Mouse (Mus musculus) hindbrain, embryonic 11.5 days (tissue): ENCODE data around the gene Myo3a. TPM values are rescaled to one million over a fixed set of nuclear protein-coding genes. Genes with fewer than 3 reads are reported as not detected.

ENCODE experiments used
- ATAC-seq: fragments of 200-750 bp; cut with Nextera tagmentation; 2 replicates; pipeline ENCODE4 v1.8.0; 2017; ENCODE audit warnings: mild to moderate bottlenecking, moderate TSS enrichment, moderate library complexity; ENCODE audit not compliant: low FRiP score
- DNase-seq: peaks from one replicate; pipeline ENCODE4 v3.0.0-alpha.2; 2015; ENCODE audit warnings: low spot score
- H3K27ac ChIP-seq: fragments of 300-500 bp; sonication (generic); 2 replicates; pipeline ENCODE4 v1.5.1; 2014; ENCODE audit warnings: mild to moderate bottlenecking, low read depth, low read length
- H3K27me3 ChIP-seq: fragments of 300-500 bp; sonication (generic); 2 replicates; pipeline ENCODE4 v1.6.1; 2014; ENCODE audit warnings: mild to moderate bottlenecking, low read length, moderate library complexity, mixed read lengths; ENCODE audit not compliant: control insufficient read depth, insufficient read depth
- H3K36me3 ChIP-seq: fragments of 300-500 bp; sonication (generic); 2 replicates; pipeline ENCODE4 v1.6.1; 2014; ENCODE audit warnings: mild to moderate bottlenecking, low read length, moderate library complexity, mixed read lengths; ENCODE audit not compliant: control insufficient read depth, insufficient read depth
- H3K4me1 ChIP-seq: fragments of 300-500 bp; sonication (generic); replicated peaks from 2 replicates; pipeline ENCODE4 v1.6.1; 2014; ENCODE audit warnings: low read length, mixed read lengths; ENCODE audit not compliant: control insufficient read depth, insufficient read depth
- H3K4me2 ChIP-seq: fragments of 300-500 bp; sonication (generic); replicated peaks from 2 replicates; pipeline ENCODE4 v1.6.1; 2014; ENCODE audit warnings: mild to moderate bottlenecking, low read depth, low read length
- H3K4me3 ChIP-seq: fragments of 300-500 bp; sonication (generic); 2 replicates; pipeline ENCODE4 v1.5.1; 2014; ENCODE audit warnings: low read depth, low read length
- H3K9ac ChIP-seq: fragments of 300-500 bp; sonication (generic); 2 replicates; pipeline ENCODE4 v1.6.1; 2014; ENCODE audit warnings: low read depth, low read length
- H3K9me3 ChIP-seq: fragments of 300-500 bp; sonication (generic); 2 replicates; pipeline ENCODE4 v1.6.1; 2016; ENCODE audit warnings: low read length; ENCODE audit not compliant: control insufficient read depth
- WGBS: fragments of 180-500 bp; shearing (Covaris S2); extraction: QIAGEN DNeasy Blood & Tissue Kit; methylation state at CpG from one replicate; pipeline ENCODE4 v1.1.7; 2014; 5-methylcytosine and 5-hydroxymethylcytosine counted together
- polyA plus RNA-seq: library from polyadenylated mRNA; unstranded; fragments of >200 nt; fragmentation: Nextera tagmentation; extraction: Ambion mirVana; gene quantifications from 2 replicates; pipeline ENCODE4 v1.2.1, GENCODE M21; 2014

Gene Myo3a
- not detected in 2 replicates for polyA plus RNA-seq

GRCm38 (mm10) chr2:22227308-22227707, at the start of gene Myo3a:
Gene Myo3a (plus strand): TSS chr2:22227503.
- ATAC-seq = 0 out of 2 replicates have a peak, but pooled peaks have one; percentile 57
- Histone ChIP-seq H3K9me3 (no peaks in the 10 kb centered on the region), H3K4me2 (peak within 1 kb of the TSS; percentile 42), H3K4me1 (no peaks in the 10 kb centered on the region), H3K27me3 (no peaks in the 10 kb centered on the region; the same call in 1 of the 2 replicates), H3K9ac (no peak within 1 kb of the TSS), H3K4me3 (no peak within 1 kb of the TSS), H3K36me3 (no peaks in the 10 kb centered on the region), H3K27ac (no peak within 1 kb of the TSS)
- peak; percentile 8 for DNase-seq
- 4% methylated on average over 21 of the region's 21 CpGs for WGBS

DNA sequence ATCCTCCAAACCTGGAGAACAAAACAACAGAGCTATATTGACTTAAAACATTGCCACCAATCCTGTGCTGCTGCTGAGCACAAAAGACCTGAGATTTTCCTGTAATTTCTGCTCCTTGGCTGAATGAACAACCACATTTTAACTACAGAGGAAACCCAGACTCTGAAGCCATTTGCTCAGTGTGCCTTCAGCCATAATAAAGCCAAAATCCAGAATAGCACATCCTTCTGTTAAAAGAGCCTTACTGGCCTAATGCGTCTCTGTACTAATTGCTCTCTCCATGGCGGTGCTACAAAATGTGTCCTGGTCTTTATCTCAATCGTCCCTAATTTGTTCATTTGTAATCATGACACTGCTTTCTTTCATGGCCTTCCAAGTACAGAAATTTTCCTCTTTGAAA, 23.2 kb downstream of the Myo3a start:
- H3K9ac ChIP-seq = no peak overlapping the region
- no peaks in the 10 kb centered on the region for H3K4me1 ChIP-seq
- H3K4me2 ChIP-seq = no peak overlapping the region
- 77% methylated on average over 3 of the region's 3 CpGs for WGBS
- no peak overlapping the region for H3K4me3 ChIP-seq
- H3K27ac ChIP-seq = no peak overlapping the region
- DNase-seq = no peak
- ATAC-seq = no peak
- no peaks in the 10 kb centered on the region for H3K36me3 ChIP-seq
- no peaks in the 10 kb centered on the region for H3K27me3 ChIP-seq
- no peaks in the 10 kb centered on the region for H3K9me3 ChIP-seq

- no peak overlapping the region for H3K4me3 ChIP-seq
- 90% methylated on average over 2 of the region's 2 CpGs for WGBS
- no peak overlapping the region for H3K27ac ChIP-seq
- H3K9ac ChIP-seq = no peak overlapping the region
- DNase-seq (no peak), ATAC-seq (no peak)
- no peaks in the 10 kb centered on the region for H3K4me1 ChIP-seq
- H3K27me3 ChIP-seq = no peaks in the 10 kb centered on the region
- H3K4me2 ChIP-seq = no peak overlapping the region
- H3K9me3 ChIP-seq = no peaks in the 10 kb centered on the region
- H3K36me3 ChIP-seq = no peaks in the 10 kb centered on the region
These were observed 23.7 kb downstream of the Myo3a start for GRCm38 (mm10) chr2:22251045-22251444.

DNA sequence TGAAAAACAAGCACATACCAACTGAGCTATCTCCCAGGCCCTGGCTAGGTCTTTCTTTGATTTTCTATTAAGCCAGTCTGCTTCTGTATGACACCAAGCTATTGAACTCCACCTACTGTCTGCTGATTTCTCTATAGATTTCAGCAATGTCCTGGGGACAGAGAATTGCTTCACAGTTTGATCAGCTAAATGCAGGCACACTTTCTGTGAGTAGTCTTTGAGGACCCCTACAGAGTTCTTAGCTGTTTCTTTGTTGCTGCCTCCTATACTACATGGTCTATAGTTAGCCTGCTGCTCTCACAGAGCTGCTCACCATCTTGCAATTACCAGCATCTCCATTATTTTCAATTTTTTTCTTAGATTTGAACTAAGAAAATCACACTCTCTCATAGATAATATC, 28.3 kb downstream of the Myo3a start:
- Histone ChIP-seq H3K36me3 (no peaks in the 10 kb centered on the region), H3K27ac (no peak overlapping the region), H3K4me3 (no peak overlapping the region), H3K27me3 (no peaks in the 10 kb centered on the region), H3K9ac (no peak overlapping the region), H3K4me1 (no peaks in the 10 kb centered on the region), H3K4me2 (no peak overlapping the region), H3K9me3 (no peaks in the 10 kb centered on the region)
- DNase-seq (no peak), ATAC-seq (no peak)

DNA sequence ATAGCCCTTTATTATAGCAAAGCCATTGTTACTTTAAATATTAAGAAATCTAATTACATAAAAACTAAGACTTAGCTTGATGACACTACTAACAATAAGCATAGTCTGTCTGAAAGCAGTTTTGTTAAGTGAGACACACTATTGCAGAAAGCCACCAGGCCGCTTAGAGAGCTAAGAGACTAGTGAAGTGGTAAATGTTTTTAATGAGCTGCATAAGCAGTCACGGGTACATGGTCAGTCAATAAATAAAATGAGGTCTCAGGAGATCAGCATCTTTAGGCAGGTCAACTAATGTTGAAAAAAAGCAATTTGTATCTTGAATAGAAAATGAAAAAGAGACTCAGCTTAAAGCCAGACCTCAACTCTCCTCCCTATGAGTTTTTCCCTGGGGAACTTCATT, 44.3 kb downstream of the Myo3a start:
- no peaks in the 10 kb centered on the region for H3K4me1 ChIP-seq
- ATAC-seq = peak; percentile 33; the same call in 1 of the 2 replicates
- no peak overlapping the region for H3K27ac ChIP-seq
- H3K36me3 ChIP-seq = no peaks in the 10 kb centered on the region
- WGBS = 71% methylated on average over 2 of the region's 2 CpGs
- H3K4me2 ChIP-seq = no peak overlapping the region
- H3K27me3 ChIP-seq = no peaks in the 10 kb centered on the region
- no peak overlapping the region for H3K9ac ChIP-seq
- DNase-seq = no peak
- no peaks in the 10 kb centered on the region for H3K9me3 ChIP-seq
- no peak overlapping the region for H3K4me3 ChIP-seq

GRCm38 (mm10) chr2:22285366-22285765, 58.1 kb downstream of the Myo3a start:
- H3K4me1 ChIP-seq = no peaks in the 10 kb centered on the region
- H3K27ac ChIP-seq = no peak overlapping the region
- no peaks in the 10 kb centered on the region for H3K27me3 ChIP-seq
- no peaks in the 10 kb centered on the region for H3K9me3 ChIP-seq
- no peak overlapping the region for H3K9ac ChIP-seq
- no peaks in the 10 kb centered on the region for H3K36me3 ChIP-seq
- ATAC-seq (no peak), DNase-seq (no peak)
- 51% methylated on average over 2 of the region's 2 CpGs for WGBS
- no peak overlapping the region for H3K4me3 ChIP-seq
- no peak overlapping the region for H3K4me2 ChIP-seq

GRCm38 (mm10) chr2:22285777-22286176, 58.5 kb downstream of the Myo3a start:
- WGBS = 71% methylated on average over 1 of the region's 1 CpGs
- H3K36me3 ChIP-seq = no peaks in the 10 kb centered on the region
- no peak for ATAC-seq
- H3K4me1 ChIP-seq = no peaks in the 10 kb centered on the region
- no peak overlapping the region for H3K4me3 ChIP-seq
- no peak for DNase-seq
- no peak overlapping the region for H3K4me2 ChIP-seq
- H3K9ac ChIP-seq = no peak overlapping the region
- no peak overlapping the region for H3K27ac ChIP-seq
- no peaks in the 10 kb centered on the region for H3K27me3 ChIP-seq
- H3K9me3 ChIP-seq = no peaks in the 10 kb centered on the region

DNA sequence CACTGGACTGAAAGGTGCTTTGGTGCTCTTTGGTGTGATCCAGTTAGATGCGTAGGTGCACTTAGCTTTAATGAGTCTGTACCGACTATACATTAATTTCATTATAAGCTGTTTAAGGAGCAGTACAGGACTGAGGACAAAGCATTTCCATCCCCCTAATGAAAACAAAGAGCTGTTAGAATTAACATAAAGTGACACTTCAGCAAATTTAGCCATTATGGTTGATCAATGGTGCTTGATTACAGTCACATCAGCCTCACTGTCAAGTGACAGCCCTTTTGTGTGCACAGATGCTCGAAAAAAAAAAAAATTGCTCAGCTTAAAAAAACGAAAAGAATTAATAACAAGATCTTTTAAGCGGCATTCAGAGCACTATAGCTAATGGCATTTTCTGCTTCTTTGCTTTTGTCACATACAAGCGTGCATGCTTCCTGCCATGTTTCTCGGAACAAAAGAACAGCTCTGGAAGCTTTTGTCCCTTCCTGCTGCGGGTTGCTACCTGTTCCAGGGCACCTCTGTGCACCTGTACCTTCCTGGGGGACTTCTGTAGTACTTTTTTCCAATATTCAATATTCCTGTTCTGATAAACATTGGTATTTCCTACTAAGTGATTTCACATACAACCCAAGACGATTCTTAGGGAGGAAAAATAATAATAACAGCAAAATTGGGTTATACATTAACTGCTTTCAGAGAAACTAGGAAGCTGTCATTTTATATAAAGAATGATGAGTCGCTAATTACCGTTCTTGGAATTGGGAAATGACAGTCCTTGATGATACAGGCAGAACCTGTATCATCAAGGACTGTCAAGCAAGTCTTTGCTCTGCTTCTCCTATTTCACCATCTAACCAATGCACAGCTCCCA, 66.5 kb downstream of the Myo3a start:
- H3K4me3 ChIP-seq = no peak overlapping the region
- no peaks in the 10 kb centered on the region for H3K27me3 ChIP-seq
- peak; percentile 23 for DNase-seq
- H3K9ac ChIP-seq = no peak overlapping the region
- no peak overlapping the region for H3K27ac ChIP-seq
- 60% methylated on average over 11 of the region's 11 CpGs for WGBS
- ATAC-seq = peak; percentile 81
- no peaks in the 10 kb centered on the region for H3K4me1 ChIP-seq
- no peak overlapping the region for H3K4me2 ChIP-seq
- no peaks in the 10 kb centered on the region for H3K36me3 ChIP-seq
- no peaks in the 10 kb centered on the region for H3K9me3 ChIP-seq

- Histone ChIP-seq H3K36me3 (no peaks in the 10 kb centered on the region), H3K4me2 (no peak overlapping the region), H3K9me3 (no peaks in the 10 kb centered on the region), H3K4me1 (no peaks in the 10 kb centered on the region), H3K27ac (no peak overlapping the region), H3K4me3 (no peak overlapping the region), H3K9ac (no peak overlapping the region), H3K27me3 (no peaks in the 10 kb centered on the region)
- DNase-seq = no peak
- 14% methylated on average over 2 of the region's 2 CpGs for WGBS
- ATAC-seq = no peak
These were observed 67.1 kb downstream of the Myo3a start for GRCm38 (mm10) chr2:22294447-22294738.
